Mouse (Mus musculus) heart, postnatal 0 days (tissue): ENCODE data around the gene Rab11fip5.

Experiments
- CTCF ChIP-seq: IDR thresholded peaks from 2 replicates; pipeline ENCODE4 v1.5.1; 2016; ENCODE audit warnings: antibody characterized with exemption, control low read depth, low read depth
- EP300 ChIP-seq: IDR thresholded peaks from 2 replicates; pipeline ENCODE4 v1.6.1; 2016; ENCODE audit warnings: antibody characterized with exemption, low read depth

GRCm38 (mm10) chr6:85346028-85346634, 28.3 kb downstream of the Rab11fip5 start:
- TF ChIP-seq CTCF (peak; percentile 96), EP300 (no peak)
